Comparison of ENCODE assay signal across 8 mouse cellular contexts in genomic region chr16:20169471-20170106, GRCm38 (mm10). TPM values are rescaled to one million over a fixed set of nuclear protein-coding genes. Genes with fewer than 3 reads are reported as not detected.
A peak's percentile ranks its signal among the peaks of the same experiment; 100 is the strongest.
DNase-seq lines count a peak whose midpoint lies in the region; ATAC-seq lines count a peak whose summit lies in the region.

No protein-coding gene starts in this region.

- peak; percentile 58 for ATAC-seq in heart, embryonic 15.5 days (replicated peaks; ENCODE audit: insufficient number of reproducible peaks, insufficient read depth, low FRiP score, low read depth)

- no peaks in the 10 kb centered on the region for H3K27me3 ChIP-seq in heart, embryonic 15.5 days

- no peak overlapping the region for H3K4me2 ChIP-seq in heart, embryonic 15.5 days

- no peak overlapping the region for H3K9ac ChIP-seq in heart, embryonic 15.5 days

- H3K4me1 ChIP-seq in heart, embryonic 15.5 days (replicated peaks), result 0 out of 2 replicates have a peak, but pooled peaks cover 3% of the 10 kb centered on the region

- H3K27ac ChIP-seq in heart, embryonic 15.5 days, result no peak overlapping the region

- DNase-seq in heart, adult 18-20 months, result peak; percentile 7 to 11
- no peak for DNase-seq in heart, adult 8-10 months (ENCODE audit: low spot score)
- peak; percentile 54 for DNase-seq in adipocyte (ENCODE audit: low spot score)
- peak; percentile 59 for DNase-seq in lung, postnatal 36 days
- no peak for DNase-seq in thymus, postnatal 10 days (ENCODE audit: low spot score in 2 of 2)
- DNase-seq in urinary bladder, adult 2 months (ENCODE audit: low spot score), result no peak
- DNase-seq in left cerebral cortex, adult 18-20 months (ENCODE audit: low spot score in 2 of 2), result no peak

- H3K36me3 ChIP-seq in heart, embryonic 15.5 days, result peaks cover 76% of the 10 kb centered on the region

- WGBS in heart, embryonic 15.5 days, result 64% methylated on average over 3 of the region's 3 CpGs

- H3K4me3 ChIP-seq in heart, embryonic 15.5 days, result no peak overlapping the region

- H3K9me3 ChIP-seq in heart, embryonic 15.5 days (replicated peaks), result no peaks in the 10 kb centered on the region; the same call in 1 of the 2 replicates

RNA-seq across cellular contexts. Expression of gene Yeats2, which starts 28.7 kb away (rescaled TPM):
- total RNA-seq in heart, adult 18-20 months (2021), result 1 to 10 TPM; 7.1 to 9.8 TPM
- 1 to 10 TPM; 7.8 to 9.8 (median 8.5) TPM for total RNA-seq in heart, adult 8-10 months (2022)
- polyA plus RNA-seq in heart, embryonic 15.5 days (2015; fragmentation: Nextera tagmentation; extraction: Ambion mirVana), result 13.9 and 21.0 TPM in 2 replicates
- 24.2 and 25.0 TPM in 2 replicates for polyA plus RNA-seq in urinary bladder, adult 2 months (2012; rRNA removed)
- total RNA-seq in left cerebral cortex, adult 18-20 months (2021), result 10 to 100 TPM; 28.6 to 33.3 TPM

Comparison
In these comparisons a context has a peak if more than half of its experiments do, and no peak if none do; other contexts are left out.
1. DNase-seq: peak in heart, adult 18-20 months (2 of 2), adipocyte (single experiment) and lung, postnatal 36 days (single experiment); none in heart, adult 8-10 months (single experiment), thymus, postnatal 10 days (0 of 2), urinary bladder, adult 2 months (single experiment) and left cerebral cortex, adult 18-20 months (0 of 2).